Mouse (Mus musculus): ENCODE measurements around the gene Manba. TPM values are rescaled to one million over a fixed set of nuclear protein-coding genes. Genes with fewer than 3 reads are reported as not detected.

Gene Manba
- polyA plus RNA-seq, 1 experiment from 2014 or later: 5.9 TPM

DNA sequence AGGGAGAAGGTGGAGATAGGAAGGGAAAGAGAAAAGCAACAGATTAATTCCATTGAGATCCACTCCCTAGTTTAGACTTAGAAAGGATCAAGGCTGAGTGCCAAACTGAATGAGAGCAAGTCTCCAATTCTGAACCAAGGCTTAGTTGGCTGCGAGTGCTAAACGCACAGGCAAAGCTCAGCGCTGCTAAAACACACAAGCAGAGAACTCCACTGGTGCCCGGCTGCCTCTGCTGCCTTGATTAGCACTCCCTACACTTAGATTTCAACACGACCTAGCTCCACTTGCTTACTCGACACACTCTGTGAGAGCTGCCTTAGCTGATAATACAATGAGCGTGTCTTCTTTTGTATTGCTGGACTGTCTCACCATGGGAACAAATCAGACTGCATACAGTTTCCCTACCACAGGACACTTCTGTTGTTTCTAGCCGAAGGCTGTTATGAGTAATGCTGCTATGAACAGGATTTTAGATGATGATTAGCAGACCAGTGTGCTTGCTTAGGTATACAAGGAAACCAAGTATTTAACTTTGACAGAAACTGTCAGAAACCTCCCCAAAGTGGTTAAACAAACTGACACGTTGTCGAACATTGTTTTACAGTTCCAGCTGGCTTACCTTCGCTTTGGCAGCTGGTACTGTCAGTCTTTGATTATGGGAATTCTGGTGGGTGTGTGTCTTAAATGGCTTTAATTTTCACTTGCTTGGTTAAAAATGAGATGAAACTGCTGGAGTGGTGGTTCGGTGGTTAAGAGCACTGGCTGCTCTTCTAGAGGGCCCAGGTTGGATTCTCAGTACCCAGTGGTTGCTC is 71.6 kb downstream of the Manba start:
- no peak overlapping the region for H3K9ac ChIP-seq (replicated peaks; ENCODE audit: low read length)
- WGBS: 79% methylated on average over 12 of the region's 12 CpGs
- H3K4me3 ChIP-seq (replicated peaks; ENCODE audit: low read depth, low read length): no peak overlapping the region
- ATAC-seq (ENCODE audit: low FRiP score, low TSS enrichment) (no peak), DNase-seq (no peak)
- H3K27ac ChIP-seq (replicated peaks; ENCODE audit: low read depth, low read length): no peak overlapping the region
- no peaks in the 10 kb centered on the region for H3K4me1 ChIP-seq (ENCODE audit: control insufficient read depth, insufficient read depth, low read length)
- H3K27me3 ChIP-seq (ENCODE audit: control insufficient read depth, insufficient read depth, low read length): no peaks in the 10 kb centered on the region
- no peaks in the 10 kb centered on the region for H3K9me3 ChIP-seq (ENCODE audit: control insufficient read depth, low read length)
- H3K4me2 ChIP-seq (ENCODE audit: low read length): no peak overlapping the region
- no peaks in the 10 kb centered on the region for H3K36me3 ChIP-seq (ENCODE audit: control insufficient read depth, insufficient read depth, low read length)

GRCm38 (mm10) chr3:135562036-135562435 is 76.6 kb downstream of the Manba start:
- H3K36me3 ChIP-seq (ENCODE audit: control insufficient read depth, insufficient read depth, low read length): no peaks in the 10 kb centered on the region
- no peaks in the 10 kb centered on the region for H3K9me3 ChIP-seq (ENCODE audit: control insufficient read depth, low read length)
- WGBS: 83% methylated on average over 7 of the region's 7 CpGs
- H3K4me1 ChIP-seq (ENCODE audit: control insufficient read depth, insufficient read depth, low read length): no peaks in the 10 kb centered on the region
- H3K27ac ChIP-seq (replicated peaks; ENCODE audit: low read depth, low read length): no peak overlapping the region
- no peak for ATAC-seq (ENCODE audit: low FRiP score, low TSS enrichment)
- no peaks in the 10 kb centered on the region for H3K27me3 ChIP-seq (ENCODE audit: control insufficient read depth, insufficient read depth, low read length)
- H3K4me2 ChIP-seq (ENCODE audit: low read length): no peak overlapping the region
- H3K4me3 ChIP-seq (replicated peaks; ENCODE audit: low read depth, low read length): no peak overlapping the region
- DNase-seq: no peak
- no peak overlapping the region for H3K9ac ChIP-seq (replicated peaks; ENCODE audit: low read length)

DNA sequence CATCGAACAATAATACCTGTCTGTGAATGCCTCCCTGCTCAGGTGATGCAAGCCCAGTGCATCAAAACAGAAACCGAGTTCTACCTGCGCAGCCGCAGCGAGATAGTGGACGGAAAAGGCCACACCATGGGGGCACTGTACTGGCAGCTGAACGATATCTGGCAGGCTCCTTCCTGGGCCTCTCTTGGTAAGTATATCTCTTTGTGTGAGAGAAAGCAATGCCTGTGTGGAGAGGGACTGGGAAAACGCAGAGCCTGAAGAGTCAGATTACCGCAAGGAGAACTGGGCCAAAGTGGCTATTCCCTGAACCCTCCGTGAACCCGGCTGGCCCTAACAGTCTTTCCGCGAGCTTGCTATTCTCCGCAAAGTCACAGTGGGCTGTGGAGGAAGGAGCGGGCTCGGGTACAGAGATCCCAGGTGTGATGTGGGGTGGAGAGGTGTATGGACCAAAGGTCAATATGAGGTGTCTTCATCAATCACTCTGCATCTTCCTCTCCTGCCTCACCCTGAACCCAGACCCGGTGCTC is 77.8 kb downstream of the Manba start:
- Histone ChIP-seq H3K4me1 (ENCODE audit: control insufficient read depth, insufficient read depth, low read length) (no peaks in the 10 kb centered on the region), H3K4me2 (ENCODE audit: low read length) (no peak overlapping the region), H3K4me3 (replicated peaks; ENCODE audit: low read depth, low read length) (no peak overlapping the region), H3K9ac (replicated peaks; ENCODE audit: low read length) (no peak overlapping the region), H3K27ac (replicated peaks; ENCODE audit: low read depth, low read length) (no peak overlapping the region), H3K27me3 (ENCODE audit: control insufficient read depth, insufficient read depth, low read length) (no peaks in the 10 kb centered on the region), H3K9me3 (ENCODE audit: control insufficient read depth, low read length) (no peaks in the 10 kb centered on the region), H3K36me3 (ENCODE audit: control insufficient read depth, insufficient read depth, low read length) (no peaks in the 10 kb centered on the region)
- 91% methylated on average over 17 of the region's 17 CpGs for WGBS
- DNase-seq (no peak), ATAC-seq (ENCODE audit: low FRiP score, low TSS enrichment) (no peak)

- no peak overlapping the region for H3K4me3 ChIP-seq (replicated peaks; ENCODE audit: low read depth, low read length)
- WGBS: 94% methylated on average over 9 of the region's 9 CpGs
- no peaks in the 10 kb centered on the region for H3K9me3 ChIP-seq (ENCODE audit: control insufficient read depth, low read length)
- no peaks in the 10 kb centered on the region for H3K36me3 ChIP-seq (ENCODE audit: control insufficient read depth, insufficient read depth, low read length)
- DNase-seq (no peak), ATAC-seq (ENCODE audit: low FRiP score, low TSS enrichment) (no peak)
- no peak overlapping the region for H3K27ac ChIP-seq (replicated peaks; ENCODE audit: low read depth, low read length)
- no peak overlapping the region for H3K4me2 ChIP-seq (ENCODE audit: low read length)
- no peaks in the 10 kb centered on the region for H3K4me1 ChIP-seq (ENCODE audit: control insufficient read depth, insufficient read depth, low read length)
- H3K9ac ChIP-seq (replicated peaks; ENCODE audit: low read length): no peak overlapping the region
- H3K27me3 ChIP-seq (ENCODE audit: control insufficient read depth, insufficient read depth, low read length): no peaks in the 10 kb centered on the region
Observed at GRCm38 (mm10) chr3:135564706-135565105, 79.3 kb downstream of the Manba start.

DNA sequence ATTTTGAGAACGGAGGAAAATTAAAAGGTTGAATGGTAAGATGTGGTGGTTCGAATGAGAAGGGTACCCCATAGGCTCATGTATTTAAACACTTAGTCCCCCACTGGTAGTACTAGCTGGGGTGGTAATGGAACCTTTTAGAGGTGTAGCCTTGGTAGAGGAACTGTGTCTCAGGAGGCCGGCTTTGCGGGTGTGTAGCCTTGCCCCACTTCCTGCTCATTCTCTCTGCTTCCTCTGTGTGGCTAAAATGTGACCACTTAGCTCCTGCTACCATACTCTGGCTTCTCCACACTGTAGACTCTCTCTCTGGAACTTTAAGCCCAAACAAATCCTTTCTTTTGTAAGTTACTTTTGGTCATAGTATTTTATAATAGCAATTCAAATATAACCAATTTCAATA is 79.9 kb downstream of the Manba start:
- H3K27me3 ChIP-seq (ENCODE audit: control insufficient read depth, insufficient read depth, low read length): no peaks in the 10 kb centered on the region
- H3K27ac ChIP-seq (replicated peaks; ENCODE audit: low read depth, low read length): no peak overlapping the region
- H3K4me3 ChIP-seq (replicated peaks; ENCODE audit: low read depth, low read length): no peak overlapping the region
- H3K9me3 ChIP-seq (ENCODE audit: control insufficient read depth, low read length): no peaks in the 10 kb centered on the region
- no peak overlapping the region for H3K4me2 ChIP-seq (ENCODE audit: low read length)
- no peak for DNase-seq
- H3K36me3 ChIP-seq (ENCODE audit: control insufficient read depth, insufficient read depth, low read length): no peaks in the 10 kb centered on the region
- no peak overlapping the region for H3K9ac ChIP-seq (replicated peaks; ENCODE audit: low read length)
- no peaks in the 10 kb centered on the region for H3K4me1 ChIP-seq (ENCODE audit: control insufficient read depth, insufficient read depth, low read length)
- no peak for ATAC-seq (ENCODE audit: low FRiP score, low TSS enrichment)
- WGBS: 93% methylated on average over 4 of the region's 4 CpGs

GRCm38 (mm10) chr3:135567888-135568287 is 82.5 kb downstream of the Manba start:
- no peaks in the 10 kb centered on the region for H3K4me1 ChIP-seq (ENCODE audit: control insufficient read depth, insufficient read depth, low read length)
- H3K4me2 ChIP-seq (ENCODE audit: low read length): no peak overlapping the region
- WGBS: 80% methylated on average over 6 of the region's 6 CpGs
- no peaks in the 10 kb centered on the region for H3K27me3 ChIP-seq (ENCODE audit: control insufficient read depth, insufficient read depth, low read length)
- H3K27ac ChIP-seq (replicated peaks; ENCODE audit: low read depth, low read length): no peak overlapping the region
- H3K4me3 ChIP-seq (replicated peaks; ENCODE audit: low read depth, low read length): no peak overlapping the region
- DNase-seq: no peak
- H3K36me3 ChIP-seq (ENCODE audit: control insufficient read depth, insufficient read depth, low read length): no peaks in the 10 kb centered on the region
- ATAC-seq (ENCODE audit: low FRiP score, low TSS enrichment): no peak
- H3K9me3 ChIP-seq (ENCODE audit: control insufficient read depth, low read length): no peaks in the 10 kb centered on the region
- no peak overlapping the region for H3K9ac ChIP-seq (replicated peaks; ENCODE audit: low read length)

DNA sequence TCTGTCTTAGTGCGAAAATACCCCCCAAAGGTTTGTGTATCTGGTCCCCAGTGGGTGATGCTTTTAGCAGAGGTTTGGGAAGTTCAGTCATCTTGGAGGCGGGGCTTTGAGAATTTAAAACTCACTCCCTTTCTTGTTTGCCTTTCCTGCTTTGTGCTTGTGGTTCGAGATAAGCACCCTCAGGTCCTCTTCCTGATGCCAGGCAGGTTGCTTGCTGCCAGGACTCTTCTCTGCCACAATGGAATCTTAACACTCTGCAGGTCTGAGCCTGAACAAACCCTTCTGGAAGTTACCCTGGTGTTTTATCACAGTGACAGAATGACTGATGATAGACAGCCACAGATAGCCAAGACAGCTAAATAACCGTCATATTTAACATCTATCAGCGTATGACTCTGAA is 83.2 kb downstream of the Manba start:
- no peak overlapping the region for H3K27ac ChIP-seq (replicated peaks; ENCODE audit: low read depth, low read length)
- DNase-seq (no peak), ATAC-seq (ENCODE audit: low FRiP score, low TSS enrichment) (no peak)
- H3K4me2 ChIP-seq (ENCODE audit: low read length): no peak overlapping the region
- no peaks in the 10 kb centered on the region for H3K4me1 ChIP-seq (ENCODE audit: control insufficient read depth, insufficient read depth, low read length)
- 86% methylated on average over 5 of the region's 5 CpGs for WGBS
- H3K9ac ChIP-seq (replicated peaks; ENCODE audit: low read length): no peak overlapping the region
- no peaks in the 10 kb centered on the region for H3K9me3 ChIP-seq (ENCODE audit: control insufficient read depth, low read length)
- no peaks in the 10 kb centered on the region for H3K27me3 ChIP-seq (ENCODE audit: control insufficient read depth, insufficient read depth, low read length)
- no peak overlapping the region for H3K4me3 ChIP-seq (replicated peaks; ENCODE audit: low read depth, low read length)
- no peaks in the 10 kb centered on the region for H3K36me3 ChIP-seq (ENCODE audit: control insufficient read depth, insufficient read depth, low read length)

DNA sequence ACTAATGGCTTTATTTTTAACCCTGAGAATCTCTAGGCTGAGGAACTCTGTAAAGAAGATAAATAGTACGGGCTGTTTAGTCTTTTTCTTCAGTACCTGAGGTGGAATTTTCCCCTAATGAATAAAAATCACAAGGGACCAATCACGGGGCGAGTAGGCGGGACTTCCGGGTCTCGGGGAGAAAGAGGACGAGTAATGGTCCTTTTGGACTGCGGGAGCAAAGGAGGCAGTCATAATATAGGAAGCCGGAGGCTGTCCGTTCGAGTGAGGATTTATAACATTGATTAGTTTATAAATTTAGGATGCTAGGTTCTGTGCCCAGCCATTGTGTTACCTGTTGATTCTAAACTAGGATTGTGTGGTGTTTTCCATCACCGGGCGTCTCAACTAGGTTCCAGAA is 86.1 kb downstream of the Manba start:
- H3K36me3 ChIP-seq (ENCODE audit: control insufficient read depth, insufficient read depth, low read length): no peaks in the 10 kb centered on the region
- no peaks in the 10 kb centered on the region for H3K9me3 ChIP-seq (ENCODE audit: control insufficient read depth, low read length)
- ATAC-seq (ENCODE audit: low FRiP score, low TSS enrichment) (no peak), DNase-seq (no peak)
- H3K9ac ChIP-seq (replicated peaks; ENCODE audit: low read length): no peak overlapping the region
- no peaks in the 10 kb centered on the region for H3K27me3 ChIP-seq (ENCODE audit: control insufficient read depth, insufficient read depth, low read length)
- no peak overlapping the region for H3K4me3 ChIP-seq (replicated peaks; ENCODE audit: low read depth, low read length)
- no peak overlapping the region for H3K27ac ChIP-seq (replicated peaks; ENCODE audit: low read depth, low read length)
- 68% methylated on average over 13 of the region's 13 CpGs for WGBS
- H3K4me1 ChIP-seq (ENCODE audit: control insufficient read depth, insufficient read depth, low read length): no peaks in the 10 kb centered on the region
- H3K4me2 ChIP-seq (ENCODE audit: low read length): peak overlapping the region; percentile 13; the same call in 1 of the 2 replicates

DNA sequence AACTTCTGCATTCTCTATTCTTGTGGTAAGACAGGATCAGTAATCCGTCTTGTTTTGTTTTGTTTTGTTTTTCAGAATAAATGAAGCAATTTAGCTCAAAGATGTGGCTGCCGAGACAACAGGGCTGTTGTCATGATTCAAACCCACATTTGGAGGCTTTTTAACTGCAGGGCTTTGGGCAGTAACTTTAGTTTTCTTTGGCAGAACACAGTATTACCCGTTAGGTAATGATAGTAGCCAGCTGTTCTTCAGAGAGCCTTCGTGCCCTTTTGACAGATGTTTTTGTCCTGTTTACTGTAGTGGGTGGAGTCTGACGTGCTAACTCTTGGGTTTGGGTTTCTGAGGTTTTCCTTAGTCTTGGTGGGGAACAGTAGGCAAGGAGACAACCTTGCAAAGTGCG is 87.6 kb downstream of the Manba start:
- no peaks in the 10 kb centered on the region for H3K27me3 ChIP-seq (ENCODE audit: control insufficient read depth, insufficient read depth, low read length)
- H3K4me3 ChIP-seq (replicated peaks; ENCODE audit: low read depth, low read length): no peak overlapping the region
- ATAC-seq (ENCODE audit: low FRiP score, low TSS enrichment): no peak
- no peak overlapping the region for H3K27ac ChIP-seq (replicated peaks; ENCODE audit: low read depth, low read length)
- H3K4me2 ChIP-seq (ENCODE audit: low read length): no peak overlapping the region
- H3K9ac ChIP-seq (replicated peaks; ENCODE audit: low read length): no peak overlapping the region
- DNase-seq: no peak
- no peaks in the 10 kb centered on the region for H3K4me1 ChIP-seq (ENCODE audit: control insufficient read depth, insufficient read depth, low read length)
- 76% methylated on average over 6 of the region's 6 CpGs for WGBS
- H3K9me3 ChIP-seq (ENCODE audit: control insufficient read depth, low read length): no peaks in the 10 kb centered on the region
- H3K36me3 ChIP-seq (ENCODE audit: control insufficient read depth, insufficient read depth, low read length): no peaks in the 10 kb centered on the region
